Mouse (Mus musculus): ENCODE measurements around the gene Arel1. TPM values are rescaled to one million over a fixed set of nuclear protein-coding genes. Genes with fewer than 3 reads are reported as not detected.

Gene Arel1
- polyA plus RNA-seq, 1 experiment from 2014 or later: 10.1 TPM

DNA sequence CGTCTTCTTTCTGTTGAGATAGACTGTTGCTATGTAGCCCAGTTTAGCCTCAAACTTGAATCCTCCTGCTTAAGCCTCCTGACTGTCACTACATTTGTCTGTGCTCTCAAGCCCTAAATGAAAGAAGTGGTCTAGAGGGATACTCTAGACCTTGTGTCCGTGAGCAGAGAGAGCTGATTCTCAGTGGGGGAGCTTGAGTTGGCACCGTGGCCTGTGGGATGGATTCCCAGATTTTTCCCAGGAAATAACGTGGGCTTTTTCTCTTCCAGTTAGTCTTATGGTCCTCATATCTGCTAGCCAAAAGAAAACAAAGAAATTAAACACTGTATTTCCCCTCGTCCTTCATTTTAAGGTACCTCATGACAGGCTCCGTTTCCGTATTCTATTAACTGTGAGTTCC lies 70.4 kb downstream of the Arel1 start:
- no peak overlapping the region for H3K9ac ChIP-seq
- H3K4me2 ChIP-seq: no peak overlapping the region
- ATAC-seq (ENCODE audit: extremely low read depth, insufficient number of reproducible peaks, low FRiP score, low TSS enrichment): no peak
- H3K27ac ChIP-seq (replicated peaks): no peak overlapping the region
- no peaks in the 10 kb centered on the region for H3K36me3 ChIP-seq
- no peaks in the 10 kb centered on the region; the same call in 1 of the 2 replicates for H3K27me3 ChIP-seq (replicated peaks)
- H3K9me3 ChIP-seq: no peaks in the 10 kb centered on the region
- WGBS: 76% methylated on average over 7 of the region's 7 CpGs
- H3K4me1 ChIP-seq: peaks cover 9% of the 10 kb centered on the region
- no peak overlapping the region for H3K4me3 ChIP-seq

DNA sequence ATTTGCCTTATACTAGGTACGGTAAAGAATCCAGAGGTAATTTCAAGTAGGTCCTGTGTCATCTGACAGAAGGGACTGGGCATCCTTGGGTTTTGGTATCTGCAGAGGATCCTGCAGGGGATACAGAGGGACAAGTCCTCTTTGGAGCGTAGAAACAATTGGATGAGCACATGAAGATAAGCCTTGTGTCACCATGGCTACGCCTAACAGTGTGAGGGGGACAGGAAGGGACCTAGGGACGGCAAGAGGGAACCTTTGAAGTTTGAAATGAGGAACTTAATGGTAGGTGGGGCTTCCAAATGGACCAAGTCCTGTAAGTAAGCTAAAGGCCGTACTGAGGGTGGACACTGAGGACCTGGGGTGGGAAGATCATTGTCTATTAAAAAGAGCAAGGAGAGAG lies 73.4 kb downstream of the Arel1 start:
- Histone ChIP-seq H3K4me1 (peaks cover 9% of the 10 kb centered on the region), H3K9me3 (no peaks in the 10 kb centered on the region), H3K27ac (replicated peaks) (no peak overlapping the region), H3K36me3 (no peaks in the 10 kb centered on the region), H3K4me3 (no peak overlapping the region), H3K4me2 (no peak overlapping the region), H3K9ac (no peak overlapping the region), H3K27me3 (replicated peaks) (peaks cover 4% of the 10 kb centered on the region; the same call in 1 of the 2 replicates)
- 72% methylated on average over 5 of the region's 5 CpGs for WGBS
- no peak for ATAC-seq (ENCODE audit: extremely low read depth, insufficient number of reproducible peaks, low FRiP score, low TSS enrichment)

DNA sequence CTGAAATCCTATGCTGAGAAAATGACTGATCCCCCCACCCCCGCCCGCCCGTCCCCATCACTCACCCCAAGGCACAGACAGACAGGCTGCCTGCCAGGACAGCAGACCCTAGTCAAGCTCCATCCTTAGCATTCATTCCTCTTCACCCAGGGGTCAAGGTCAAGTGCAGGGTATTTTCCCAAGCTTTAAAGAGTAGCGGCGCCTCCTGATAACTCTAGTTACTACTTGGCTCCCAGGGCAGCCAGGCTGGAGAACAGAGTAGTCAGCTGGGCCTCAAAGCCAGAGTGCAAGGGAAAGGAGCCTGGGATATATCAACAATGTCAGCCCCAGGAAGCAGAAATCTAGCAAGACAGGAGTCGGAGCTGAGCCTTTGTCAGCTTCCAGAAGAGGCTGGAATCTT lies 74.5 kb downstream of the Arel1 start:
- H3K27ac ChIP-seq (replicated peaks): no peak overlapping the region

DNA sequence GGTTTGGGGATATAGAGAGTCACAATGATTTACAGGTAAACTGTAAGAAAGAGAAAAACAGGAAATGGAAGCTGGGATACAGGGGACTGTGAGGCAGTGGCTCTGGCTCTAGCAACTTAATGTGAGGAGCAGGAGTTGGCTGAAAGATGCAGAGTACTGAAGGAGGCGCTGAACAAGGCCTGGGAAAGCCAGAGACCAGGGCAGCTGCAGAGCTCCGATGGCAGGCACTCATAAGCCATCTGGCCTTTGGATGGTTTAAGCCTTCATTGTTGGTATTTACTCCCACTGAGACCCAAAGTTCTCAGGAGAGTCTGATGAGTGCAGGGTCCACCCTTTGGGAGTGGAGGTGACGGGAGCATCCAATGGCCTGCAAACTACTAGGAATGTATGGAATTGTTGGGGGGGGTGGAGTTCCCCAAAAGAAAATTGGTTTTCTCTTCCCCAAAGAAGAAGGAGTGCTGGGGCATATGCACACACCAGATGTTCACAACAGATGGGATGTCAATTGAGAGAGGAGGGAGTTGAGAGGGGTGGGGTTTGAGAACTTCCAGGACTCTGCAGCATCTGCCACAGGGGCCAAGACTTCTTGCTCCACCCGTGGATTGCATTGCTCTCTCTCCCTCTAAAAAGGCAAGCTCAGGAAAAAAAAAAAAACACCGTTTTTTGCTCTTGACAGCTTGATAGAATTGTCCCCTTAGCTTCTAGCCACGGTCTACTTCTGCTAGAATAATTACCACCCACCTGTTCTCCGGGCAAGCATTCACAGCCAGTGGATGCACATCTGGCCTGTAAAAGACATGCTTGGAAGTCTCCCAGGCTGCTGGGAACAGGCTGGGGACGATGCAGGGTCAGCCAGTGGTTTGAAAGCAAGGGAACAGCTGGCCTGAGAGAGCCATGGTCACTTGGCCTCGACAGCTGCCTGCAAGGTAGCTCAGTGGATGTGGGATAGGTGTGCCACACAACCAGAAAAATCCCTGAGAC lies 76.8 kb downstream of the Arel1 start:
- Histone ChIP-seq H3K4me3 (no peak overlapping the region), H3K27ac (replicated peaks) (no peak overlapping the region), H3K27me3 (replicated peaks) (peaks cover 20% of the 10 kb centered on the region; the same call in 1 of the 2 replicates), H3K9me3 (no peaks in the 10 kb centered on the region), H3K4me1 (peaks cover 9% of the 10 kb centered on the region), H3K4me2 (no peak overlapping the region), H3K36me3 (no peaks in the 10 kb centered on the region), H3K9ac (no peak overlapping the region)
- WGBS: 58% methylated on average over 9 of the region's 9 CpGs
- ATAC-seq (ENCODE audit: extremely low read depth, insufficient number of reproducible peaks, low FRiP score, low TSS enrichment): no peak

More for the DNA sequence above, 74.5 kb downstream of the Arel1 start:
- Histone ChIP-seq H3K9ac (no peak overlapping the region), H3K4me2 (no peak overlapping the region), H3K27me3 (replicated peaks) (peaks cover 8% of the 10 kb centered on the region; the same call in 1 of the 2 replicates), H3K36me3 (no peaks in the 10 kb centered on the region), H3K4me3 (no peak overlapping the region), H3K4me1 (peaks cover 9% of the 10 kb centered on the region), H3K9me3 (no peaks in the 10 kb centered on the region)
- WGBS: 45% methylated on average over 6 of the region's 6 CpGs
- no peak for ATAC-seq (ENCODE audit: extremely low read depth, insufficient number of reproducible peaks, low FRiP score, low TSS enrichment)

DNA sequence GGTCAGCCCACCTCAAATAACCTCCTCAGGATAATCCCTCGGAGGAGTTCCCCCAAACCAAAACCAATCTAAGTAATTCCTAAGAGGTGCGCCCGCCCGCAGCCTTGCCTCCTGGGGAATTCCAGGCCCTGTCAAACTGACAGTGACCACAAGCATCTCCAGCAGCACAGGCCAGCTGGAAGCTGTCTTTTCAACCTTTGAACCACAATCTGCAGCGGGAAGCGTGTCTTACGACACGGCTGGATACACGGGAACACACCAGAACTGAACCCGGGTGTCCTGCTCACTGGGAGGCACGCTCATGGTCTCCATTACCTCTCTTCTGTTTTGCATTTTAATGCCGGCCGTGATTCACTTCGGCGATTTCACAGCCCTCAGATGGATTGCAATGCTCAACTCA lies 80.4 kb downstream of the Arel1 start:
- no peak overlapping the region for H3K4me2 ChIP-seq
- no peak for ATAC-seq (ENCODE audit: extremely low read depth, insufficient number of reproducible peaks, low FRiP score, low TSS enrichment)
- peaks cover 20% of the 10 kb centered on the region; the same call in 1 of the 2 replicates for H3K27me3 ChIP-seq (replicated peaks)
- no peaks in the 10 kb centered on the region for H3K4me1 ChIP-seq
- H3K9me3 ChIP-seq: 0 out of 2 replicates have a peak, but pooled peaks cover 3% of the 10 kb centered on the region
- H3K4me3 ChIP-seq: no peak overlapping the region
- H3K9ac ChIP-seq: no peak overlapping the region
- no peaks in the 10 kb centered on the region for H3K36me3 ChIP-seq
- H3K27ac ChIP-seq (replicated peaks): no peak overlapping the region
- WGBS: 57% methylated on average over 15 of the region's 15 CpGs

DNA sequence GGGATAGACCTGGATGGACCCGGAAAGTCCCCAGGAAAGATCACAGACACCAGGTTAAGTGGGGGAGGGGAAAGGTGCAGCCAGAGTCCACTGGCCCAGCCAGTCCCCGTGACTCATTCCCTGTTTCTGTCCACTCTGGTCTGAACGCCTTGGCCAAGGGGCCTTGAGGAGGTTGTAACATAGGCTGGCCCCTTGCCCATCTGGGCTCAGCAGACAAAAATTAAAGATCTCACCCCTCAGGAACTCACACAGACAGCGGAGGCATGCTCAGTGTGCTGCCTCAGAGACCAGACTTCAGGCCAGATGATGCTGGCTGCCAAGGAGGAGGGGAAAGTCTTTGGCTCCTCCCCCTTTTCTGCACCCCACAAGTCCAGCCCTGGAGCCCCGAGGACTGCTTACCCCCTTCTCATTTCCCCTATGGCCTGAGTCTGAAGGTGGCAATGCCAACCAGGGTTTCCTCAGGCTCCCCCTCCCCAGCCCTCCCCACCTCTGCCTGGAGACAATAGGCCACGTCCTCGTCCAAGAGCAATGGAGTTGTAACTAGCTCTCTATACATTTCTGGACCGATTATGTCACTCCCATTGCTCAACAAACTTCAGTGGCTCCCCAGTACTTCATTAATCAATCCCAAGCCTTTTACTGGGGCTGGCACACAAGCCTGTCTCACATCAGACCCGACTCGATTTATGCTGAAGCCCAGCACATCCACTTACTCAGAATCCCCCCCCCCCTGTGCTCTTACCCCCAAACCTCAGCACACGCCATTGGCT lies 85.4 kb downstream of the Arel1 start:
- Histone ChIP-seq H3K27me3 (replicated peaks) (peaks cover 28% of the 10 kb centered on the region), H3K4me2 (no peak overlapping the region), H3K27ac (replicated peaks) (no peak overlapping the region), H3K4me1 (peaks cover 5% of the 10 kb centered on the region; the same call in 1 of the 2 replicates), H3K9ac (no peak overlapping the region), H3K4me3 (no peak overlapping the region), H3K36me3 (no peaks in the 10 kb centered on the region), H3K9me3 (0 out of 2 replicates have a peak, but pooled peaks cover 3% of the 10 kb centered on the region)
- no peak for ATAC-seq (ENCODE audit: extremely low read depth, insufficient number of reproducible peaks, low FRiP score, low TSS enrichment)
- WGBS: 59% methylated on average over 11 of the region's 11 CpGs

GRCm38 (mm10) chr12:84884423-84885076 lies 86.2 kb downstream of the Arel1 start:
- H3K36me3 ChIP-seq: no peaks in the 10 kb centered on the region
- H3K27me3 ChIP-seq (replicated peaks): peaks cover 35% of the 10 kb centered on the region
- H3K9ac ChIP-seq: no peak overlapping the region
- no peak overlapping the region for H3K4me3 ChIP-seq
- H3K4me1 ChIP-seq: peaks cover 5% of the 10 kb centered on the region; the same call in 1 of the 2 replicates
- 71% methylated on average over 7 of the region's 7 CpGs for WGBS
- ATAC-seq (ENCODE audit: extremely low read depth, insufficient number of reproducible peaks, low FRiP score, low TSS enrichment): no peak
- H3K4me2 ChIP-seq: no peak overlapping the region
- H3K27ac ChIP-seq (replicated peaks): 0 out of 2 replicates have a peak overlapping the region, but pooled peaks have one; percentile 28
- 0 out of 2 replicates have a peak, but pooled peaks cover 3% of the 10 kb centered on the region for H3K9me3 ChIP-seq

DNA sequence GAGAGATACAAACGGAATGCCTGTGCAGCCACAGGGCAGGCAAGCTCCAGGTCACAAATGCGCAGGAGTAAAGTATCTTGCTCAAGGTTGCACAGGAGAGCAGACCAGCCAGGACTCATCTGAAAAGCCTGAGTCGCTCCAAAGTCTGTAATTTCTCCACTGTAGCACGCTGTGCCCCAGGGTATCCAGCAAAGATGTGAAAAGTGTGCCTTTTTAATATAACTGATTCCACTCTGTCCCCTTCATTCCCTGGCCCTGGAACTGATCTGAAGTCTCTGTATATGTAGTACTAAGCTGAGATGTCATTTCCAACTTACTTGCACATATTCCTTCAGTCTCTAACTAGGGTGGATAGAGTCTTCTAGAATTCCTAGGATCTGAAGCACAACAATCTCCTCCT lies 87.9 kb downstream of the Arel1 start:
- H3K4me1 ChIP-seq: peaks cover 5% of the 10 kb centered on the region; the same call in 1 of the 2 replicates
- no peak for ATAC-seq (ENCODE audit: extremely low read depth, insufficient number of reproducible peaks, low FRiP score, low TSS enrichment)
- H3K9me3 ChIP-seq: 0 out of 2 replicates have a peak, but pooled peaks cover 2% of the 10 kb centered on the region
- H3K4me3 ChIP-seq: no peak overlapping the region
- no peak overlapping the region for H3K4me2 ChIP-seq
- peaks cover 48% of the 10 kb centered on the region for H3K27me3 ChIP-seq (replicated peaks)
- no peak overlapping the region for H3K27ac ChIP-seq (replicated peaks)
- no peaks in the 10 kb centered on the region for H3K36me3 ChIP-seq
- H3K9ac ChIP-seq: no peak overlapping the region
- WGBS: 75% methylated on average over 4 of the region's 4 CpGs

GRCm38 (mm10) chr12:84880091-84880490 lies 90.6 kb downstream of the Arel1 start:
- Histone ChIP-seq H3K27me3 (replicated peaks) (peaks cover 75% of the 10 kb centered on the region), H3K27ac (replicated peaks) (no peak overlapping the region)
- WGBS: 46% methylated on average over 11 of the region's 11 CpGs

GRCm38 (mm10) chr12:84876481-84877121 lies 94.1 kb downstream of the Arel1 start, which contains the start of gene Ltbp2:
Gene Ltbp2, minus strand, starts transcription at chr12:84876532.
- peak within 1 kb of the TSS; percentile 81 for H3K4me2 ChIP-seq
- H3K9me3 ChIP-seq: no peaks in the 10 kb centered on the region
- H3K4me3 ChIP-seq: peak within 1 kb of the TSS; percentile 56
- ATAC-seq (ENCODE audit: extremely low read depth, insufficient number of reproducible peaks, low FRiP score, low TSS enrichment): peak; percentile 49; the same call in 1 of the 2 replicates
- H3K36me3 ChIP-seq: no peaks in the 10 kb centered on the region
- H3K27ac ChIP-seq (replicated peaks): no peak within 1 kb of the TSS
- WGBS: 2% methylated on average over 34 of the region's 34 CpGs
- H3K27me3 ChIP-seq (replicated peaks): peaks cover 84% of the 10 kb centered on the region
- peak within 1 kb of the TSS; percentile 65 for H3K9ac ChIP-seq
- H3K4me1 ChIP-seq: peaks cover 19% of the 10 kb centered on the region

More at GRCm38 (mm10) chr12:84880091-84880490, 90.6 kb downstream of the Arel1 start:
- no peaks in the 10 kb centered on the region for H3K36me3 ChIP-seq
- no peak overlapping the region for H3K9ac ChIP-seq
- H3K4me2 ChIP-seq: no peak overlapping the region
- H3K4me3 ChIP-seq: no peak overlapping the region
- ATAC-seq (ENCODE audit: extremely low read depth, insufficient number of reproducible peaks, low FRiP score, low TSS enrichment): no peak
- peaks cover 22% of the 10 kb centered on the region for H3K4me1 ChIP-seq
- H3K9me3 ChIP-seq: no peaks in the 10 kb centered on the region

Data from heart, embryonic 13.5 days (tissue).